Mouse (Mus musculus): Measurements from ENCODE around the gene Tnrc6a.

Tnrc6a gene

GRCm38 (mm10) chr7:123124299-123124716 lies 623 bp downstream of the Tnrc6a start:
- no peak for DNase-seq (ENCODE audit: inconsistent age in 2 of 2, low spot score in 1 of 2)

- DNase-seq (ENCODE audit: inconsistent age in 2 of 2, low spot score in 1 of 2): peak; percentile 25 to 79
Observed at GRCm38 (mm10) chr7:123124735-123125181, 1.1 kb downstream of the Tnrc6a start.

GRCm38 (mm10) chr7:123126056-123126455 lies 2.4 kb downstream of the Tnrc6a start:
- DNase-seq (ENCODE audit: inconsistent age in 2 of 2, low spot score in 1 of 2): peak in 1 of 2 experiments; percentile 50

- peak in 1 of 2 experiments; percentile 54 for DNase-seq (ENCODE audit: inconsistent age in 2 of 2, low spot score in 1 of 2)
Observed at GRCm38 (mm10) chr7:123127301-123127700, 3.6 kb downstream of the Tnrc6a start.

GRCm38 (mm10) chr7:123127981-123128380 lies 4.3 kb downstream of the Tnrc6a start:
- no peak for DNase-seq (ENCODE audit: inconsistent age in 2 of 2, low spot score in 1 of 2)

- no peak for DNase-seq (ENCODE audit: inconsistent age in 2 of 2, low spot score in 1 of 2)
Observed at GRCm38 (mm10) chr7:123129061-123129460, 5.4 kb downstream of the Tnrc6a start.

GRCm38 (mm10) chr7:123130198-123130597 lies 6.5 kb downstream of the Tnrc6a start:
- DNase-seq (ENCODE audit: inconsistent age in 2 of 2, low spot score in 1 of 2): peak in 1 of 2 experiments; percentile 41

- DNase-seq (ENCODE audit: inconsistent age in 2 of 2, low spot score in 1 of 2): no peak
Observed at GRCm38 (mm10) chr7:123132401-123132800, 8.7 kb downstream of the Tnrc6a start.

GRCm38 (mm10) chr7:123134876-123135275 lies 11.2 kb downstream of the Tnrc6a start:
- peak in 1 of 2 experiments; percentile 43 for DNase-seq (ENCODE audit: inconsistent age in 2 of 2, low spot score in 1 of 2)

GRCm38 (mm10) chr7:123135655-123136054 lies 12.0 kb downstream of the Tnrc6a start:
- no peak for DNase-seq (ENCODE audit: inconsistent age in 2 of 2, low spot score in 1 of 2)

GRCm38 (mm10) chr7:123138001-123138400 lies 14.3 kb downstream of the Tnrc6a start:
- DNase-seq (ENCODE audit: inconsistent age in 2 of 2, low spot score in 1 of 2): no peak

GRCm38 (mm10) chr7:123146141-123146846 lies 22.6 kb downstream of the Tnrc6a start:
- DNase-seq (ENCODE audit: inconsistent age in 2 of 2, low spot score in 1 of 2): no peak

GRCm38 (mm10) chr7:123147787-123148186 lies 24.1 kb downstream of the Tnrc6a start:
- no peak for DNase-seq (ENCODE audit: inconsistent age in 2 of 2, low spot score in 1 of 2)

- DNase-seq (ENCODE audit: inconsistent age in 2 of 2, low spot score in 1 of 2): no peak
Observed at GRCm38 (mm10) chr7:123148935-123149334, 25.2 kb downstream of the Tnrc6a start.

- no peak for DNase-seq (ENCODE audit: inconsistent age in 2 of 2, low spot score in 1 of 2)
Observed at GRCm38 (mm10) chr7:123162346-123162745, 38.7 kb downstream of the Tnrc6a start.

- DNase-seq (ENCODE audit: inconsistent age in 2 of 2, low spot score in 1 of 2): no peak
Observed at GRCm38 (mm10) chr7:123167436-123167835, 43.8 kb downstream of the Tnrc6a start.

- DNase-seq (ENCODE audit: inconsistent age in 2 of 2, low spot score in 1 of 2): no peak
Observed at GRCm38 (mm10) chr7:123169618-123170017, 45.9 kb downstream of the Tnrc6a start.

GRCm38 (mm10) chr7:123172101-123172500 lies 48.4 kb downstream of the Tnrc6a start:
- DNase-seq (ENCODE audit: inconsistent age in 2 of 2, low spot score in 1 of 2): no peak

- no peak for DNase-seq (ENCODE audit: inconsistent age in 2 of 2, low spot score in 1 of 2)
Observed at GRCm38 (mm10) chr7:123177215-123177614, 53.5 kb downstream of the Tnrc6a start.

- no peak for DNase-seq (ENCODE audit: inconsistent age in 2 of 2, low spot score in 1 of 2)
Observed at GRCm38 (mm10) chr7:123181787-123182701, 58.4 kb downstream of the Tnrc6a start.

- DNase-seq (ENCODE audit: inconsistent age in 2 of 2, low spot score in 1 of 2): no peak
Observed at GRCm38 (mm10) chr7:123184891-123185290, 61.2 kb downstream of the Tnrc6a start.

- DNase-seq (ENCODE audit: inconsistent age in 2 of 2, low spot score in 1 of 2): peak in 1 of 2 experiments; percentile 56
Observed at GRCm38 (mm10) chr7:123186463-123186862, 62.8 kb downstream of the Tnrc6a start.

Measured in adrenal gland, adult (tissue).